Mouse (Mus musculus) ES-Bruce4 (cell line): ENCODE results near the gene Omg.

Experiments
- CTCF ChIP-seq: IDR thresholded peaks from one replicate; pipeline ENCODE4 v1.8.1; 2011; ENCODE audit warnings: low read depth, low read length
- EP300 ChIP-seq: IDR thresholded peaks from 2 replicates; pipeline ENCODE4 v1.6.1; 2011; ENCODE audit warnings: low read depth, low read length; ENCODE audit not compliant: insufficient read depth
- POLR2A ChIP-seq: IDR thresholded peaks from one replicate; pipeline ENCODE4 v1.8.1; 2011; ENCODE audit warnings: low read length; ENCODE audit not compliant: insufficient read depth

DNA sequence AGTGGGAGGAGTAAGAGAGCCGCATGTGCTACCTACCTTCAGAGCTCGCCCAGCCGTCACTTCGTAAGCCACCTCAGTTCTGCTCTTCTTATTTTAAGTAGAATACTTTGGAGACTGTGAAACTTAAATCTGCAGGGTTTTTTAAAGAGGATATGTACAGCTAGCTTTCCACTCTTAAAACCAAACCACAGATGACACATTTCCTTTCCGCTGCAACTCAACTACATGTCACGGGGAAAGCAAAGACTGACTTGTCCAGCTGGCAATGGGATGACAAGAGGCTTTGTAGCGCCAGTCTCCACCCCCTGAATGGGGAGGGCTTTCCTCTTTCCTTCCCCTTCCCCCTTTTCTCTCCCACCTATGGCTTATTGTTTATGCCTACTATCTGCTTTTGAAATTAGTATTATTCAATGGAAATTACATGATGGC, 26.5 kb upstream of the Omg start, which contains the start of the genes Evi2 and Evi2a:
- no peak for TF ChIP-seq POLR2A
- TF ChIP-seq CTCF: no peak
- TF ChIP-seq EP300: no peak
